Mouse (Mus musculus) E14TG2a.4 (cell line): ENCODE measurements around the gene Galnt18.

Source experiments
- CTCF ChIP-seq: conservative IDR thresholded peaks from 2 replicates; pipeline ENCODE4 v1.5.1; 2014; ENCODE audit warnings: low read length
- NANOG ChIP-seq: IDR thresholded peaks from 2 replicates; pipeline ENCODE4 v1.6.1; 2014; ENCODE audit warnings: borderline replicate concordance, low read length, mixed read lengths
- POU5F1 ChIP-seq: IDR thresholded peaks from 2 replicates; pipeline ENCODE4 v1.6.1; 2014; ENCODE audit warnings: low read length, borderline replicate concordance

DNA sequence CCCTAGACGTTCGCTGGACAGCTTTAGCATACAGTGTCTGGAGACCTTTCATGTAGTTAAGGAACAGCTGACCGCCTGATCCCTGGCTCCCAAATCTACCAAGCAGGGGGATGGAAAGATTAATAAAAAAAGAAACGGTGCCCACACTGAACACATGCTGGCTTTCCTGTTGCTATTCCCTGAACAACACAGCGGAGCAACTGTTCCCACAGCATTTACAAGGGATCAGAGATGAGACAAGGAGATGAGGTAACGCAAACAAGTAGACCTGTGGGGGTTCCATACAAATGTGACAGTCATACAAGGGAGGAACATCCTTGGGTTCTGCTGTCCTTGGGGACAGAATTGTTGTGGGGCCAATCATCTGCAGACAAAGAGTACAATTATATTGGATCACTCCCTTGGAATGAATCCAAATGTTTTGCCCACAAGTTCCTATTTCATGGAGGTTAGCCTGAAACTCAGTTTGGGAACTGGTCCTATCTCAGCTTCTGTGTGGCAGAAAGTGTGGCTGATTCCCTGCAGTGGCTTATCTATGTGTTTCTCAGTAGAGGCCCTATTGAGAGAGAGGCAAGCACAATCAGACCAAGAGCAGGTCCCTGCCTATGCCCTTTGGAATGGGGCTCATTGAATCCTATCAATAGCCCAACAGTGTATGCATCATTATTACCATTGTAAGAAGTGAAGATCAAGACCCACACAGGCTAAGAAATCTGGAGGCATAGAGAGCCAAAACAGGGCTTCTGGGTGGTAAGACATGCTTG, 68.5 kb downstream of the Galnt18 start:
- no peak for TF ChIP-seq CTCF
- no peak for TF ChIP-seq POU5F1
- no peak for TF ChIP-seq NANOG
